Mouse (Mus musculus): ENCODE results near the gene Ddx47. TPM values are rescaled to one million over a fixed set of nuclear protein-coding genes. Genes with fewer than 3 reads are reported as not detected.
A peak's percentile ranks its signal among the peaks of the same experiment; 100 is the strongest.

Gene Ddx47
- polyA plus RNA-seq, 1 experiment from 2014 or later: 78.4 TPM

DNA sequence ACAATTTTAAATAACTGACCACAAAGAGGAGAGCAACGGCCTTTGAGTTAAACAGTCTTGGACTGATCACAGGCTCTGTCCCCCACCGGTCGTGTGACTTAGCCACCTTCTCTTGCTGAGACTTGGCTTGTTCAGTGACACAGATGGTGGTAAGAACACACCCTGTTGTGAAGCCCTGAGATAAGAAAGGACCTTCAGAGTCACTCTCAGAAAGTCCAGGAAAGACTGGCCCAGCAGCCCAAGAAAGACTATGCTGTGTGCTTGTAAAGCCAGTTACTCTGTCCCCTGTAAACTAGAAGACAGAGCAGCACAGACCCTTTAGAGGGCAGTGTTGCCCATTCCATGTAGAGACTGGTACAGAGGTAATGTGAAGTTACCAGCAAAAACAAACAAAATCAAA, 26.7 kb upstream of the Ddx47 start:
- H3K36me3 ChIP-seq: no peaks in the 10 kb centered on the region
- H3K9me3 ChIP-seq: no peaks in the 10 kb centered on the region
- H3K27ac ChIP-seq: no peak overlapping the region
- H3K4me1 ChIP-seq (replicated peaks): peaks cover 21% of the 10 kb centered on the region
- WGBS: 60% methylated on average over 3 of the region's 3 CpGs
- H3K9ac ChIP-seq: no peak overlapping the region
- peak overlapping the region; percentile 87 for H3K4me2 ChIP-seq
- no peak for ATAC-seq (ENCODE audit: low FRiP score)
- H3K27me3 ChIP-seq: 0 out of 2 replicates have a peak, but pooled peaks cover 2% of the 10 kb centered on the region
- no peak overlapping the region for H3K4me3 ChIP-seq

DNA sequence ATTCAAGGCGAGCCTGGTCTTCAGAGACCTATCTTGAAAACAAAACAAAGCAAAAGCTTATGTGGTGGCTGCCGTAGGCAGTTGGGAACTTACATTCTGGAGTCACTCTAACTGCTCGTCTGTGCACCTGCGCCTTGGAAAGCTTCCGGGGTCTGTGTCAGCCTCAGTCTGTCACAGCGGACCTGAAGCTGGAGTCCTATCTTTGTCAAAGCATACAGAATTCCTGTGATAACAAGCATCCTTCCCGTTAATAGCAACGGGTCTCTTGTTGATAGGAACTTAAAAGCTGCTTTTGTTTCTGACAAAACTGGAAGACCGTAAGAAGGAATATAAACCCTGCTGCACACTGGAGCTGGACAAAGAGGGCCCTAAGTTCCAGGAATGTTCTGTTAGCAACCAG, 23.0 kb upstream of the Ddx47 start:
- 81% methylated on average over 9 of the region's 9 CpGs for WGBS
- peaks cover 7% of the 10 kb centered on the region; the same call in 1 of the 2 replicates for H3K4me1 ChIP-seq (replicated peaks)
- H3K36me3 ChIP-seq: no peaks in the 10 kb centered on the region
- no peaks in the 10 kb centered on the region for H3K9me3 ChIP-seq
- H3K4me2 ChIP-seq: no peak overlapping the region
- no peak for ATAC-seq (ENCODE audit: low FRiP score)
- H3K27me3 ChIP-seq: no peaks in the 10 kb centered on the region
- H3K4me3 ChIP-seq: no peak overlapping the region
- H3K9ac ChIP-seq: no peak overlapping the region
- no peak overlapping the region for H3K27ac ChIP-seq

DNA sequence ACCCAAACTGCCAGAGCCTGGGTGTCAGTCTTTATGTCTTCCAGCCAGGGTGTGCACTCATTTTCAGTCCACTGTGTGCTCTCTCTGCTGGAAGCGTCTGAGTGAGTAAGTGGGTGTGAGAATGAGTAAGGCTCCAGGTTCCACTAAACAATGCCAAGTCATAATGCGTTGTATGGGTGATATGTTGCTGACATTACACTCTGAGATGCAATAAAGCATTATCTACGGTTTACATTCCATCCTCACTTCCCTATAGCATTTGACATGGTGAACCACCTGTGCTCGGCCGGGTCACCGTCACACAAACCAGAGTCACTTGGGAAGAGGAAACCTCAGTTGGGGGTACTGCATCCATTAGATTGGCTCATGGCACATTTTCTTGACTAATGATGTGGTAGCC, 20.7 kb upstream of the Ddx47 start:
- no peak for ATAC-seq (ENCODE audit: low FRiP score)
- Histone ChIP-seq H3K9ac (no peak overlapping the region), H3K36me3 (no peaks in the 10 kb centered on the region), H3K4me3 (no peak overlapping the region), H3K9me3 (no peaks in the 10 kb centered on the region), H3K27ac (no peak overlapping the region), H3K4me1 (replicated peaks) (no peaks in the 10 kb centered on the region), H3K27me3 (no peaks in the 10 kb centered on the region), H3K4me2 (no peak overlapping the region)
- WGBS: 95% methylated on average over 6 of the region's 6 CpGs

GRCm38 (mm10) chr6:134994031-134994651, 17.3 kb upstream of the Ddx47 start:
- 74% methylated on average over 12 of the region's 12 CpGs for WGBS
- Histone ChIP-seq H3K4me3 (no peak overlapping the region), H3K9me3 (no peaks in the 10 kb centered on the region), H3K9ac (no peak overlapping the region), H3K4me1 (replicated peaks) (no peaks in the 10 kb centered on the region), H3K27me3 (no peaks in the 10 kb centered on the region), H3K4me2 (no peak overlapping the region), H3K36me3 (no peaks in the 10 kb centered on the region), H3K27ac (no peak overlapping the region)
- no peak for ATAC-seq (ENCODE audit: low FRiP score)

DNA sequence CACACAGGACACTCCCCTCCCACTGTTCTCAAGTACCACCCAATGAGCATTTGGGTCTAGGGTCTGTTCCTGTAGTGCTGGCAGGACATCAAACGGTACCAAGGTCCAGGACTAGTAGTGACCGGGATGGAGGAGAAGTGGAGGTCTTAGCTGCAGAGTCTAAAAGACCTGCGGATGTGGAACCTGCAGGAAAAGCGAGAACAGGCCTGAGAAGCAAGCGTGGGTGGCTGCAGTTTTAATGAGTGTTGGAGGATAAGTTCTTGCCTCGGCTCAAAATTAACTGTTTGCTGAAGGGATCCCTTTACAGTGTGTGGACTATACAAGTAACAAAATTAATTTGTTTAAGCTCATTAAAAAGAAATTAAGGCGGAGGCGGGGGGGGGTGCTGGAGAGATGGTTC, 16.4 kb upstream of the Ddx47 start:
- ATAC-seq (ENCODE audit: low FRiP score): no peak
- Histone ChIP-seq H3K4me1 (replicated peaks) (no peaks in the 10 kb centered on the region), H3K9ac (no peak overlapping the region), H3K27ac (no peak overlapping the region), H3K27me3 (no peaks in the 10 kb centered on the region), H3K9me3 (no peaks in the 10 kb centered on the region), H3K4me2 (no peak overlapping the region), H3K4me3 (no peak overlapping the region), H3K36me3 (no peaks in the 10 kb centered on the region)
- 86% methylated on average over 8 of the region's 8 CpGs for WGBS

DNA sequence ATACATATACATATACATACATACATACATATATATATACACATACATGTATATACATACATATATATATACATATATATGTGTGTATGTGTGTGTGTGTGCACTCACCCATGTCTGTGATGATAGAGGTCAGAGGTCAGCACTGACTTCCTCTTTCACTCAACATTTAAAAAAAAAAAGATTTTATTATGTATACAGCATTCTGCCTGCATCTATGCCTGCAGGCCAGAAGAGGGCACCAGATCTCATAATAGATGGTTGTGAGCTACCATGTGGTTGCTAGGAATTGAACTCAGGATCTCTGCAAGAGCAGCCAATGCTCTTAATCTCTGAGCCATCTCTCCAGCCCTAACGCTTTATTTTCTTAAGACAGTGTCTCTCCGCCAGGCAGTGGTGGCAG, 14.5 kb upstream of the Ddx47 start:
- no peak overlapping the region for H3K27ac ChIP-seq
- no peak overlapping the region for H3K4me3 ChIP-seq
- no peaks in the 10 kb centered on the region for H3K9me3 ChIP-seq
- 86% methylated on average over 2 of the region's 2 CpGs for WGBS
- H3K4me1 ChIP-seq (replicated peaks): no peaks in the 10 kb centered on the region
- H3K9ac ChIP-seq: no peak overlapping the region
- no peaks in the 10 kb centered on the region for H3K27me3 ChIP-seq
- ATAC-seq (ENCODE audit: low FRiP score): no peak
- H3K4me2 ChIP-seq: no peak overlapping the region
- H3K36me3 ChIP-seq: no peaks in the 10 kb centered on the region

DNA sequence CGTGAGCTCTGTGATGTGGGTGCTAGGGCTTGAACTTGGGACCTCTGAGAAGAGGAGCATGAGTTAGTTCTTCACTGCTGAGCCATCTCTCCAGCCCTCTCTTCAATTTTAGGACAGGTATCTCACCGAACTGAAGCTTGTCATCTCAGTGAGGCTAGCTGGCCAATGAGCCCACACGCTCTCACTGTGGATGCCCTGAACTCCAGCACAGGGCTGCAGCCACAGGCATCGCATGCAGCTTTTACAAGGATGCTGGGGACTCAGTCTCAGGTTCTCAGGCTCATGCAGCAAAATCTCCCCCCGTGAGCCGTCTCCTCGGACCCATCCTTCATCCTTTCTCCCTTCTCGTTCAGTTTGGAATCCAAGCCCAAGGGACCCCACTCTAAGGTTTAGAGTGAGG, 13.3 kb upstream of the Ddx47 start:
- ATAC-seq (ENCODE audit: low FRiP score): no peak
- Histone ChIP-seq H3K36me3 (no peaks in the 10 kb centered on the region), H3K9ac (no peak overlapping the region), H3K27me3 (no peaks in the 10 kb centered on the region), H3K27ac (no peak overlapping the region), H3K4me2 (no peak overlapping the region), H3K9me3 (no peaks in the 10 kb centered on the region), H3K4me3 (no peak overlapping the region), H3K4me1 (replicated peaks) (no peaks in the 10 kb centered on the region)
- WGBS: 94% methylated on average over 8 of the region's 8 CpGs

DNA sequence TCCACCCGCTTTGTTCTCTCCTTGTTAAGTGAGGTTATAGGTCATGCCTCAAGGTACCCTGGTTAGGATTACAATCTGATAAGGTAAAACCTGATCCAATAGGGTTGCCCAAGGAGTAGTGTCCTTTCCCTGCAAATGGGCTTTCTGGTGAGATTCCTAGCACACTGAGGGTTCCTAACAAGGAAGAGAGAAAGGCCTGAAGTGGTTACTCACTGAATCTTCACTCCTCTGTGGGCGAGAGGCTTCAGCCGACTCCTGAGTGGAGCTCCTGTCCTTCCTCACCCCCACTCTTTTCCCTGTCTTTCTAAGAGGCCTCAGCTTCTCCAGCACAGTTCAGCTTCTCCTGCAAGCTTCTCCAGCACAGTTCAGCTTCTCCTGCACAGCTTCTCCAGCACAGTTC, 12.6 kb upstream of the Ddx47 start:
- no peaks in the 10 kb centered on the region for H3K27me3 ChIP-seq
- no peaks in the 10 kb centered on the region for H3K36me3 ChIP-seq
- no peak overlapping the region for H3K4me2 ChIP-seq
- 85% methylated on average over 3 of the region's 3 CpGs for WGBS
- H3K4me3 ChIP-seq: no peak overlapping the region
- H3K9me3 ChIP-seq: no peaks in the 10 kb centered on the region
- H3K4me1 ChIP-seq (replicated peaks): no peaks in the 10 kb centered on the region
- no peak for ATAC-seq (ENCODE audit: low FRiP score)
- H3K27ac ChIP-seq: no peak overlapping the region
- H3K9ac ChIP-seq: no peak overlapping the region

DNA sequence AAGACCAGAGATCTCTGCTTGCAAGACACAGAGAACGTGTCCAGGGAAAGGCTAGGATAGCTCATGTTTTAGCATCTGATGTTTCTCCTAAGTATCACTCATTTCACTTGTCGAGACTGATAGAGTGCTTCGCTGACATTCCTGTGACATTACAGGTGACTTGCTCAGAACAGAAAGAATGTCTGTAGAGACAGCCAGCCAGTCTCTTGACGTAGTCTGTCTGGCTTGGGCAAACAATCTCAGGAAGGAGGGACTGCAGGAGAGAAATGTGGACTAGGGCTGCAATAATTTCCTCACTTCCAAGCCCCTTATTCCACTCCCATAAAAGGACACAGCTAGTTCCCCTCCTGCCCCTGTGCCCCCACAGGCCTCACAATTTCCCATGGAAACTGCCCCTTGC, 11.1 kb upstream of the Ddx47 start:
- H3K9me3 ChIP-seq: no peaks in the 10 kb centered on the region
- H3K36me3 ChIP-seq: no peaks in the 10 kb centered on the region
- H3K4me3 ChIP-seq: no peak overlapping the region
- H3K27me3 ChIP-seq: no peaks in the 10 kb centered on the region
- 78% methylated on average over 4 of the region's 4 CpGs for WGBS
- no peak overlapping the region for H3K9ac ChIP-seq
- ATAC-seq (ENCODE audit: low FRiP score): no peak
- no peak overlapping the region for H3K4me2 ChIP-seq
- H3K27ac ChIP-seq: no peak overlapping the region
- no peaks in the 10 kb centered on the region for H3K4me1 ChIP-seq (replicated peaks)

DNA sequence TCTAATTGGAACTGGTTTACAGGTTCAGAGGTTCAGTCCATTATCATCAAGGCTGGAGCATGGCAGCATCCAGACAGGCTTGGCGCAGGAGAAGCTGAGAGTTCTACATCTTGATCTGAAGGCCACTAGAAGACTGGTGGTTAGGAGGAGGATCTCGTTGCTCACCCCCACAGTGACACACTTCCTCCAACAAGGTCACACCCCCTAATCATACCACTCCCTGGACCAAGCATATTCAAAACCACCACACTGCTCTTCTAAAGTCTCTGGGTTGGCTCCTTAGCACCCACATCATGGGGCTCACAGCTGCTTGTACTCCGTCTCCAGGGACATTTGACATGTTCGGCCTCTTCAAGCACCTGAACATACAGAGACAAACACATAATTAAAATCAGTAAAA, 9.4 kb upstream of the Ddx47 start:
- no peak overlapping the region for H3K9ac ChIP-seq

DNA sequence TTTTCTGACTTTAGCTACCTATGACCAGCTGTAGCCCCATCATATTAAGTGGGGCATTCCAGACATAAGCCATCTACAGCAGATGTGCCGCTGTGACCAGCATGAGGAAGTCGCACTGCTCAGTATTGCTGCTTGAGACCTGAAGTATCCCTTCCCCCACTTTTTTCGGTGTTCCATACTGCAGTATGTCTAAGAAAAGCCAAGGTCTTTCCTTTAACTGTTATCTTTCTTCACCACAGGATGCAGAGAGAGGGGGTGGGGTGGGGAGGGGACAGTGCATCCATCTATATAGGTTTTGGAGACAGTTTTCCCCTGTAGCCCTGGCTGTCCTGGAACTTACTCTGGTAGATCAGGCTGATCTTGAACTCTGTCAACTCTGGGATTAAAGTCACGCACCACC, 5.0 kb upstream of the Ddx47 start:
- 93% methylated on average over 4 of the region's 4 CpGs for WGBS
- Histone ChIP-seq H3K9ac (no peak overlapping the region), H3K4me1 (replicated peaks) (no peaks in the 10 kb centered on the region), H3K27me3 (no peaks in the 10 kb centered on the region), H3K4me3 (no peak overlapping the region), H3K4me2 (no peak overlapping the region), H3K9me3 (no peaks in the 10 kb centered on the region), H3K36me3 (no peaks in the 10 kb centered on the region), H3K27ac (no peak overlapping the region)
- ATAC-seq (ENCODE audit: low FRiP score): no peak

More for the DNA sequence above, 9.4 kb upstream of the Ddx47 start:
- Histone ChIP-seq H3K36me3 (no peaks in the 10 kb centered on the region), H3K9me3 (no peaks in the 10 kb centered on the region), H3K27ac (no peak overlapping the region), H3K4me1 (replicated peaks) (no peaks in the 10 kb centered on the region), H3K27me3 (no peaks in the 10 kb centered on the region), H3K4me2 (no peak overlapping the region), H3K4me3 (no peak overlapping the region)
- ATAC-seq (ENCODE audit: low FRiP score): no peak
- WGBS: 89% methylated on average over 4 of the region's 4 CpGs

- Histone ChIP-seq H3K27me3 (no peaks in the 10 kb centered on the region), H3K4me3 (peak overlapping the region; percentile 81), H3K4me2 (peak overlapping the region; percentile 92), H3K4me1 (replicated peaks) (peaks cover 8% of the 10 kb centered on the region), H3K36me3 (peaks cover 34% of the 10 kb centered on the region), H3K9ac (peak overlapping the region; percentile 87), H3K9me3 (no peaks in the 10 kb centered on the region), H3K27ac (0 out of 2 replicates have a peak overlapping the region, but pooled peaks have one; percentile 44)
- WGBS: 2% methylated on average over 14 of the region's 14 CpGs
- ATAC-seq (ENCODE audit: low FRiP score): peak; percentile 71
Observed at GRCm38 (mm10) chr6:135011734-135012116, 313 bp downstream of the Ddx47 start.

DNA sequence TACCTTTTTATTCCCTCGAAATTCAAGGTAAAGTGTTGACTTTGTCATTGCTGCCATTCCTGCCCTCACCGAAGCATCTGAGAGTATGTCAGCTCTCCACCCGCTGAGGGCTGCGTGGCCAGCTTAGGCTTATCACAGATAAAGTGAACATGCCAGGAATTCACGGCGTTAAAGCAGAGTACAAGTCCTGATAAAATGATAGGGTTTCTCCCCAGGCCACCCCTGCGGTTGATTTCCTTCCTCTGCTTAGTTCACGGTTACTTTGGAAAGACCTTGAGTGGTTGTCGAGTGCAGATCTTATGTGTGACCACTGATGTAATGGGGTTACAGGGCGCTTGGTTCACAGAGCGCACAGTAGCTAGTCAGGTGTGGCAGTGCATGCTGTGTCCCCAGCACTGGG, 5.8 kb downstream of the Ddx47 start:
- Histone ChIP-seq H3K9me3 (no peaks in the 10 kb centered on the region), H3K27me3 (no peaks in the 10 kb centered on the region), H3K4me3 (no peak overlapping the region), H3K36me3 (peaks cover 87% of the 10 kb centered on the region), H3K9ac (no peak overlapping the region), H3K4me1 (replicated peaks) (peaks cover 4% of the 10 kb centered on the region), H3K27ac (no peak overlapping the region), H3K4me2 (no peak overlapping the region)
- 96% methylated on average over 11 of the region's 11 CpGs for WGBS
- no peak for ATAC-seq (ENCODE audit: low FRiP score)
